Mouse (Mus musculus) hindbrain, embryonic 11.5 days (tissue): ENCODE data around the gene Ildr2. TPM values are rescaled to one million over a fixed set of nuclear protein-coding genes. Genes with fewer than 3 reads are reported as not detected.

ENCODE experiments used
- ATAC-seq: fragments of 200-750 bp; cut with Nextera tagmentation; 2 replicates; pipeline ENCODE4 v1.8.0; 2017; ENCODE audit warnings: mild to moderate bottlenecking, moderate TSS enrichment, moderate library complexity; ENCODE audit not compliant: low FRiP score
- DNase-seq: peaks from one replicate; pipeline ENCODE4 v3.0.0-alpha.2; 2015; ENCODE audit warnings: low spot score
- H3K27ac ChIP-seq: fragments of 300-500 bp; sonication (generic); 2 replicates; pipeline ENCODE4 v1.5.1; 2014; ENCODE audit warnings: mild to moderate bottlenecking, low read depth, low read length
- H3K27me3 ChIP-seq: fragments of 300-500 bp; sonication (generic); 2 replicates; pipeline ENCODE4 v1.6.1; 2014; ENCODE audit warnings: mild to moderate bottlenecking, low read length, moderate library complexity, mixed read lengths; ENCODE audit not compliant: control insufficient read depth, insufficient read depth
- H3K36me3 ChIP-seq: fragments of 300-500 bp; sonication (generic); 2 replicates; pipeline ENCODE4 v1.6.1; 2014; ENCODE audit warnings: mild to moderate bottlenecking, low read length, moderate library complexity, mixed read lengths; ENCODE audit not compliant: control insufficient read depth, insufficient read depth
- H3K4me1 ChIP-seq: fragments of 300-500 bp; sonication (generic); replicated peaks from 2 replicates; pipeline ENCODE4 v1.6.1; 2014; ENCODE audit warnings: low read length, mixed read lengths; ENCODE audit not compliant: control insufficient read depth, insufficient read depth
- H3K4me2 ChIP-seq: fragments of 300-500 bp; sonication (generic); replicated peaks from 2 replicates; pipeline ENCODE4 v1.6.1; 2014; ENCODE audit warnings: mild to moderate bottlenecking, low read depth, low read length
- H3K4me3 ChIP-seq: fragments of 300-500 bp; sonication (generic); 2 replicates; pipeline ENCODE4 v1.5.1; 2014; ENCODE audit warnings: low read depth, low read length
- H3K9ac ChIP-seq: fragments of 300-500 bp; sonication (generic); 2 replicates; pipeline ENCODE4 v1.6.1; 2014; ENCODE audit warnings: low read depth, low read length
- H3K9me3 ChIP-seq: fragments of 300-500 bp; sonication (generic); 2 replicates; pipeline ENCODE4 v1.6.1; 2016; ENCODE audit warnings: low read length; ENCODE audit not compliant: control insufficient read depth
- WGBS: fragments of 180-500 bp; shearing (Covaris S2); extraction: QIAGEN DNeasy Blood & Tissue Kit; methylation state at CpG from one replicate; pipeline ENCODE4 v1.1.7; 2014; 5-methylcytosine and 5-hydroxymethylcytosine counted together
- polyA plus RNA-seq: library from polyadenylated mRNA; unstranded; fragments of >200 nt; fragmentation: Nextera tagmentation; extraction: Ambion mirVana; gene quantifications from 2 replicates; pipeline ENCODE4 v1.2.1, GENCODE M21; 2014

The Ildr2 gene
- polyA plus RNA-seq, 1 experiment from 2014 or later = 7.2 TPM

- no peaks in the 10 kb centered on the region for H3K36me3 ChIP-seq
- DNase-seq (no peak), ATAC-seq (no peak; the same call in 1 of the 2 replicates)
- peak overlapping the region; percentile 63 for H3K9ac ChIP-seq
- H3K4me2 ChIP-seq = peak overlapping the region; percentile 90
- no peaks in the 10 kb centered on the region for H3K9me3 ChIP-seq
- no peaks in the 10 kb centered on the region for H3K27me3 ChIP-seq
- no peaks in the 10 kb centered on the region for H3K4me1 ChIP-seq
- WGBS = 13% methylated on average over 5 of the region's 5 CpGs
- peak overlapping the region; percentile 45 for H3K4me3 ChIP-seq
- no peak overlapping the region for H3K27ac ChIP-seq
Measured at GRCm38 (mm10) chr1:166308471-166308850, 54.5 kb downstream of the Ildr2 start.

- Histone ChIP-seq H3K27ac (peak overlapping the region; percentile 25; the same call in 1 of the 2 replicates), H3K4me1 (no peaks in the 10 kb centered on the region), H3K4me2 (peak overlapping the region; percentile 90)
Measured at GRCm38 (mm10) chr1:166308851-166309715, 55.1 kb downstream of the Ildr2 start.

GRCm38 (mm10) chr1:166311151-166311550, 57.2 kb downstream of the Ildr2 start:
- WGBS = 67% methylated on average over 5 of the region's 5 CpGs
- Histone ChIP-seq H3K4me3 (no peak overlapping the region), H3K9me3 (no peaks in the 10 kb centered on the region), H3K4me1 (no peaks in the 10 kb centered on the region), H3K27me3 (no peaks in the 10 kb centered on the region), H3K9ac (no peak overlapping the region), H3K27ac (no peak overlapping the region), H3K4me2 (no peak overlapping the region), H3K36me3 (no peaks in the 10 kb centered on the region)
- ATAC-seq (no peak), DNase-seq (no peak)

More at GRCm38 (mm10) chr1:166308851-166309715, 55.1 kb downstream of the Ildr2 start:
- Histone ChIP-seq H3K36me3 (no peaks in the 10 kb centered on the region), H3K9me3 (no peaks in the 10 kb centered on the region), H3K27me3 (no peaks in the 10 kb centered on the region), H3K9ac (peak overlapping the region; percentile 63), H3K4me3 (peak overlapping the region; percentile 45)
- 1% methylated on average over 94 of the region's 94 CpGs for WGBS
- peak; percentile 71 for DNase-seq
- peak; percentile 84 for ATAC-seq

- Histone ChIP-seq H3K27ac (no peak overlapping the region), H3K4me3 (no peak overlapping the region), H3K4me1 (no peaks in the 10 kb centered on the region), H3K27me3 (no peaks in the 10 kb centered on the region), H3K9me3 (no peaks in the 10 kb centered on the region), H3K9ac (no peak overlapping the region), H3K4me2 (no peak overlapping the region), H3K36me3 (no peaks in the 10 kb centered on the region)
- 92% methylated on average over 1 of the region's 1 CpGs for WGBS
- ATAC-seq (no peak), DNase-seq (no peak)
Measured at GRCm38 (mm10) chr1:166313637-166314036, 59.7 kb downstream of the Ildr2 start.

GRCm38 (mm10) chr1:166315706-166316105, 61.8 kb downstream of the Ildr2 start:
- no peak for ATAC-seq
- no peak for DNase-seq
- Histone ChIP-seq H3K4me1 (no peaks in the 10 kb centered on the region), H3K9ac (no peak overlapping the region), H3K4me3 (no peak overlapping the region), H3K9me3 (no peaks in the 10 kb centered on the region), H3K36me3 (no peaks in the 10 kb centered on the region), H3K27me3 (no peaks in the 10 kb centered on the region), H3K27ac (no peak overlapping the region), H3K4me2 (no peak overlapping the region)
- WGBS = 86% methylated on average over 4 of the region's 4 CpGs

GRCm38 (mm10) chr1:166319132-166319698, 65.3 kb downstream of the Ildr2 start:
- DNase-seq (peak; percentile 79), ATAC-seq (peak; percentile 40; the same call in 1 of the 2 replicates)
- Histone ChIP-seq H3K9me3 (no peaks in the 10 kb centered on the region), H3K4me3 (no peak overlapping the region), H3K27me3 (no peaks in the 10 kb centered on the region), H3K4me1 (no peaks in the 10 kb centered on the region), H3K9ac (no peak overlapping the region), H3K36me3 (no peaks in the 10 kb centered on the region), H3K4me2 (no peak overlapping the region), H3K27ac (no peak overlapping the region)
- 18% methylated on average over 4 of the region's 4 CpGs for WGBS

- H3K4me3 ChIP-seq = no peak overlapping the region
- H3K27me3 ChIP-seq = no peaks in the 10 kb centered on the region
- no peak overlapping the region for H3K9ac ChIP-seq
- ATAC-seq (no peak), DNase-seq (no peak)
- H3K4me1 ChIP-seq = no peaks in the 10 kb centered on the region
- no peaks in the 10 kb centered on the region for H3K36me3 ChIP-seq
- H3K27ac ChIP-seq = no peak overlapping the region
- H3K9me3 ChIP-seq = no peaks in the 10 kb centered on the region
- WGBS = 76% methylated on average over 3 of the region's 3 CpGs
- no peak overlapping the region for H3K4me2 ChIP-seq
Measured at GRCm38 (mm10) chr1:166326421-166326820, 72.5 kb downstream of the Ildr2 start.

- ATAC-seq = no peak
- H3K9ac ChIP-seq = no peak overlapping the region
- 76% methylated on average over 3 of the region's 3 CpGs for WGBS
- H3K27me3 ChIP-seq = no peaks in the 10 kb centered on the region
- H3K4me1 ChIP-seq = no peaks in the 10 kb centered on the region
- H3K4me3 ChIP-seq = no peak overlapping the region
- no peak overlapping the region for H3K27ac ChIP-seq
- H3K4me2 ChIP-seq = no peak overlapping the region
- H3K9me3 ChIP-seq = no peaks in the 10 kb centered on the region
- DNase-seq = no peak
- no peaks in the 10 kb centered on the region for H3K36me3 ChIP-seq
Measured at GRCm38 (mm10) chr1:166330752-166331151, 76.8 kb downstream of the Ildr2 start.

GRCm38 (mm10) chr1:166339110-166339509, 85.2 kb downstream of the Ildr2 start:
- Histone ChIP-seq H3K4me2 (no peak overlapping the region), H3K27ac (no peak overlapping the region), H3K9me3 (no peaks in the 10 kb centered on the region), H3K4me3 (no peak overlapping the region), H3K36me3 (no peaks in the 10 kb centered on the region), H3K9ac (no peak overlapping the region), H3K4me1 (no peaks in the 10 kb centered on the region), H3K27me3 (no peaks in the 10 kb centered on the region)
- WGBS = 90% methylated on average over 6 of the region's 6 CpGs
- DNase-seq (no peak), ATAC-seq (no peak)
